Mouse (Mus musculus) left cerebral cortex, adult 9 months (tissue): ENCODE measurements at regions not wholly inside any gene's neighbourhood (a gene's known extent, or its start where the extent isn't known, plus 50 kb on each side); places are given as distances from the start of the nearest gene placed in this dataset.

Experiments used
- DNase-seq, 2 experiments: peaks; one replicate each; pipeline ENCODE4 v3.0.0; 2022; ENCODE audit warnings: low spot score in 2 of 2

DNA sequence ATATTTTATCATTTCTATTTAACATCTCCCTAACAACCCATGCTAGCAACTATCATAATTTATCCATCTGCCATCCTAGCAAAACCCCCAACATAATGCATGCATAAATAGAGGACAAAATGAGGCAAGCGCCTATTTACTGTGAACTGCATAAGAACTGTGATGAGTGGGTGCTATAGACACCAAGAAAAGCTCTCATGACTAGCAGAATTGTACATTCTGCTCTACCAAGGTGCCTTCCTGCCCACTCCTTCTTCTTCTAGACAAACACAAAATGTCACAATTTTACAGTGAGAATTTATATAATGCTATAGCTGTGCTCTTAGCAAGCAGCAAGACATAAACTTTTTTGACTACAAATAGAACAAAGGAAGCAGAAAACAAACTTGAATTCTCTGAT lies 305.9 kb downstream of the Brinp1 start:
- peak; percentile 32 to 51 for DNase-seq

DNA sequence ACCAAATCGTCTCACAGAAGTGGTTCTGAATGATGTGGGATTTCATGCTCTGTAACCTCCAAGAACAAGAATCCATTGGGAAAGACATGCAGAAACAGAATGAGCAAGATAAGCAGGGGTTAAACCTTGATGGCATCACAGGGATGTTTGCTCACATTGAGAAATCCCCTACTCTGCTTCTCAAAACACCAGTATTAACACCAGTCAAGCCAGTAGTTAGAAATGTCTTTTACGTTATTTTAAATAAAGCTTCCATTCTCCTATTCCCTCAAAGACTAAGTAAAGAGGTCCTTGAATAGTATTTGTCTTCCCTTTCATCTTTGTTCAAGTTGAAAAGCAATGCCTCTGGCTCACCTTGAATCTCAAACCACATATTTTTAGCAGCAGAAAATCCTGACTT lies 320.9 kb downstream of the Brinp1 start:
- DNase-seq: no peak

- DNase-seq: no peak
Observed at GRCm38 (mm10) chr4:68624025-68624342, 330.2 kb downstream of the Brinp1 start.

GRCm38 (mm10) chr4:68623125-68624024 lies 330.8 kb downstream of the Brinp1 start:
- DNase-seq: no peak

DNA sequence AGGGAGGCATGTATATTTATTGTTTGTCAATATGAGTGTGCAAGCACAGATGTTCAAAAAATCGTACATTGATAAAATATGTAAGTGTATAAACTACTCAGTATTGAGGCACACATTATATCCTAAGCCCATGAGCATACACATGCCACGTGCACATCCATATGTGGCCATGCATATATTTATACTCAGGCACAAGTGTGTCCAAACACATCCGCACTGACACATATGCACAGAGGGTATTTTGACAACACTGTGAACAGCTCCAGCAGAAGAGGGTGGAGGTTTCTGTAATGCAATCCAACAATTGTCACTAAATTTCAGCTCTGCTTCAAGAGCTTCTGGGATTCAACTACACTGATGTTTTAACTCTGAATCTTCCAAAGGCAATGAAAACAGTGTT lies 333.6 kb downstream of the Brinp1 start:
- peak in 1 of 2 experiments; percentile 11 for DNase-seq

DNA sequence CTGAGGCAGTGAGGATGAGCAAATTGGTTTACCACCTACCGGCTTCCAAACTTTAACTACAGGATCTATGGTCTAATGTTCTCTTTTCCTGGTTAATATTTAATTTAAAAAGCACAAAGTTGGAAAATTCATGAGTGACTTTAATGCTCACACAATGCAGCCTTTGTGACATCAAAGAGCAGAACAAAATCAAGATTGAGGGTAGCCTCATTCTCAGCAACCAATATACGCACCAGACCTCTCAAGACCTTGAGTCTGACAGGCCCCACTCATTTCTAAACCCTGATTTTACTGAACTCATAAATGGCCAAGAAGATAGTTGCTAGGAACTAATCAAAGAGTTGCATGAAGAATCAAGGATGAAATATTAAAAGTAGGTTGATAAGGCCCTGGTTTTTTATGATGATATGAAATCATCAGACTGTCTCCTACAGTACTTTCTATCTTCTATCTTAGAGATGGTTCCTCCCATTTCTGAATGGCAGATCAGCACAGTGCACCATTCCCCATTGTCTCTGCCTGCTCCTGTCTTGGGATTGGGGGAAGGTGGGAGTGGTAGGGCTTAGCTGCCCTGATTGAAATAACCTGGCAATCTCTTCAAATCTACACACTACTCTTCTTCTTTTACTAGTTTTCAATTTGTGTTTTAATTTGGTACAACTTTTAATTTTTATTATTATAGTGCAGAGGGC lies 338.3 kb downstream of the Brinp1 start:
- DNase-seq: no peak

- no peak for DNase-seq
Observed at GRCm38 (mm10) chr4:68612263-68613012, 341.8 kb downstream of the Brinp1 start.

DNA sequence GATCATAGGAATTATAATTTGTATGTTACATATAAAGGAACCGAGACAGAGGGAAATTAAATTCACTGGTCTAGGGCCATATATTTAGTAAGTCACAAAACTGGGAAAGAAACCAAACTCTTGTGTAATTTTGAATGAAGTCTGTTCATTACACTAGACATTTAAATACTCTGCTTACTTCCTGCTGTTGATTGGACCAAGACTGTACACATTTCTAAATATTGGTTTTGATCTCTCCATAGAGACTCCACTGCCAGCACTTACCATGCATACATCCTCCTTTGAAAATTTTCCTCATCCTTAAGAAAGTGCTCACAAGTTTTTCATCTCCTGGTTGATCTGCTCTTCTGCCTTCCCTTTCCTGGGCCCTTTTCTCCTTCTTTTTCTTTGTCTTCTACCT lies 358.9 kb downstream of the Brinp1 start:
- no peak for DNase-seq

- DNase-seq: no peak
Observed at GRCm38 (mm10) chr4:68575375-68575774, 378.8 kb downstream of the Brinp1 start.

DNA sequence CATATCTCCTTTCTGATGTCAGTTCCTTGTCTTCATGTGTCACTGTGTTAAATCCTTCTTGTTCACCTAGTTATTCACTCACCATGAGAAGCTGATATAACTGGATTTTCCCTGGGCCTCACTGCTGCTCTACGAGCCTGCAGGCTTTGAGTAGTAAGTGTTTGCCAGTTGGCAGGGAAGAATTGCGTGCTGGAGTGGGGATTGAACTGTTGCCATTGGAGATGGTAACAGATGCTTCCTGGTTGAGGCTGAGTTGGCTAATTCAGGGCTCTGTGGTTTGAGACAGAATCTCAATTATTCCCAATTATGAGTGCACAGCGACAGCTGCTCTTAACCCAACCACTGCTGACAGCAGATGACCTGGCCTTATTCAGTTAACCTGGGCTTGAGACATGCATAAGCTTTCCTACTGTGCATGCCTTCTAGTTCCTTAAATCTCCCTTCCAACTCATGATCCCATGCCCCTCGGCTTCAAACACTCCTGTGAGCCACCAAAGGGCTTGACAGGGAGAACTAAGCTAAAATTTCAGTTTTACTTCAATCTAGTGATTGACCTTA lies 379.5 kb downstream of the Brinp1 start:
- DNase-seq: peak in 1 of 2 experiments; percentile 27

DNA sequence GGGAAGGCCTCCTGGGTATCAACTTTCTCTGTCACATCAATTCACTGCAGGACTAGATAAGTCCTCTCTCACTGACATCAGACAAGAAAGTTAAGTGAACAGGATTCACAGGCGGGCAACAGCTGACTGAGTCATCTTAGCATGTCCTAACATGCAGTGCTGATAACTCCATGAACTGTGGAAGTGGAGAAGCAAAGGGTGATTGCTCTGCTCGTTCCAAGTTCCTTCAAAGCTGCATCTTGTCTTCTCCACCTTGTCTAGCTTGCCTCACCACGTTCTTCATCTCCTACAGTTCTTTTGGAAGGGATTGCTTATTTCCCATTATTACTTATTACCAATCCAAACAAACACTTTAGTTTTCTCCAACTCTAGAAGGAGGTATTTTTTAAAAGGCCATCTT lies 380.9 kb downstream of the Brinp1 start:
- DNase-seq: no peak

DNA sequence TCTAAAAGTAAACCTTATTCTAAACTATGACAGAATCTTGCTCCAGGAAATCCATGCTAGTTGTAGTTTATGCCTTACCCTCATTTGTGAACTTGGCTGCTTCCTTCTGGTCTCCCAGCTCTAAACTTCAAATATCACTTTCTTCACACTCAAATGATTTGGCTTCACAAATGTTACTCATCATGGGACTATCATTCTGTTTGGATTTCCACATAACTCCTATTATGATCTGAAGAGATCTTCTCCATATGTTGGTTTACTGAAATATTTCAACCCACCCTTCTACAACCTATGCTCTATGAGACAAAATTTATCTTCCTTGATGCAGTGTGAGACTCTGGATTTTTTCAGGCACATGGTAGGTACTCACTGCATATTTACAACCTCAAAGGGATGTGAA lies 381.7 kb downstream of the Brinp1 start:
- no peak for DNase-seq

DNA sequence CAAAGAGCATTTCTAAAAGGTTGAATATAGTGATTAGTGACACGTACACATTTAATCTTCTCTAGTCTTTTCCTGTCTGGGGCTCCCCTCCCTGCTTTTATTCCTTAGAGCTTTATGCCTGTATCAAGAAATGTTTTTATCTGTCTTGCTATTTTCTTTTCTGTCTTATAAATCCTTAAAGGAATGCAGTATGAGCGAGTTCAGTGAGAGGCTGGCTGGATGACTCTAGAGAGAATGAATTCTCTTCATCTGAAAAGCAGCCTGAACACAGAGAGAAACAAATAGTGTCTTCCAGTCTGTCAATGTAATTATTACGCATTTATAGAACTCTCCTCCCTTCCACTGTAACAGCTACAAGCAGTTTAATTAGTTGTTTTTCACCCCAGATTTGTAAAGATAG lies 417.9 kb downstream of the Brinp1 start:
- DNase-seq: no peak

DNA sequence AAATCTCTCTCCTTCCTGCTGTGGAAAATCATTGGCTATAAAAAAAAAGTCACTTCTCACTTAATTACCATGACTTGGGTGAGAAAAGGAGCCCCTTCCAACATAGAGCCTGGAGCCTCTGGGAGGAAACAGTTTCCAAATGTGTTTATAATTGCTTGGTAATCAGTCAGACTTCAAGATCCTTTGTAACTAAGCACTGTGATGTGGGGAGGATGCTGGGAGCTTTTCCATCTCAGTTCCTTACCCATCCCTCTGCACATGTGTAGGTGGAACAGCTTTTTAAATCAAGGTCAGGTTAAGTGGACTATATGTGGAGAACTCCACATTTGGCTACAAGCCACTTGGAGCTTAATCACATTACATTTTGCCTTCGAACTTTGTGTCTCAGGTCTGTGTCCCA lies 418.4 kb downstream of the Brinp1 start:
- no peak for DNase-seq

DNA sequence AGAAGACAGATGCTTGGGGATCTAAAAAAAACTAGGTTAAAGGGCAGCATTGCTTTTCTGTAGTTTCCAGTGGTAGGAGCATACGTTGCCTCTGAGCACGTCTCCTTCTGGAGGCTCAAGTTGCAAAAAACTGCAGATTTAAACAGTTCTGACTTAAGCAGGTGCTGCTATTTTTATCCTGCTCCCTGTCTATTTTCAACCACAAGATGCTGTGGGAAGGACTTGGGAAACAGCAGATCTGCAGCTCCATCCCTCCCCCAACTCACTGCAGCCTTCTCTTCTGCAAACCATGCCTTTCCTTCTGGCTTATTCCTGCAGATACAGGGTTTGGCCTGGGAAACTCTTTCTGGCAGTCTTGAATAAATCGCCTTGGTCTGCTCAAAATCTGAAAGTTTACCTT lies 422.1 kb downstream of the Brinp1 start:
- DNase-seq: peak; percentile 39 to 40

DNA sequence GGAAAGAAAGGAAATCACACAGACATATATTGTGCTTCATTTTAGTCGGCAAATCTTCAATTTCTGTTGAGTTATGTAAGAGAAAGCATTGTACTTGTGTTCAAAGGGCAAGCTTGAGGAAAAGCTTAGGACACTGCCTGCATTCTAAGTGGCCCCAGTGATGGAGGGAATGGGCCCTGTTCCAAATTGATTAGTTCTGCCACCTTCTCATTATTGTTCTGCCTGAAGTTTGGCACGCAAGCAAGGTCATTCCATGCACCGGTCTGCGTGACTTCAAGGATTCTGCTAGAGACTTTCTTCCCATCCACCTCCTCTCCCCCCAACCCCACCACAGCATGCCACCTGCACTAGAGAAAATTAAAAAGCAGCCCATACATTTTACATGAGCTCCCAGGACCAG lies 466.2 kb downstream of the Brinp1 start:
- no peak for DNase-seq

DNA sequence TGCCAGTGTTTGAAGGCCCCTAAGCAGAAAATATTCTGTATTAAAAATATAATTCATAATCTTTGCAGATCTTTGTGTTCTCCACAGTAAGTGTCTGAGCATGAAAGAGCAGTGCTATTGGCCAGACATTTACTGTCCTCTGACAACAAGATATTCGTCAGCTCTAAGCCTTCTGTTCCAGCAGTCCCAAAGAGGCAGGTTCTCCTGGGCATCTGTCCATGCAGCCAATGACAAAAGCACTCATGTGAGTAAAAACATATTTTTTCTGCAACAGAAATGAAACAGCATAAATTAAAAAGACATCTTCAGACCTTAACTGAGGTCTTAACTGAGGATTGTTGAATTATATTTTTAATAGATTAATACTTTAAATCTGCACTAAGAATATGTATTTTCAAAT lies 467.3 kb downstream of the Brinp1 start:
- DNase-seq: no peak

GRCm38 (mm10) chr4:68461783-68462182 lies 492.4 kb downstream of the Brinp1 start:
- DNase-seq: no peak

DNA sequence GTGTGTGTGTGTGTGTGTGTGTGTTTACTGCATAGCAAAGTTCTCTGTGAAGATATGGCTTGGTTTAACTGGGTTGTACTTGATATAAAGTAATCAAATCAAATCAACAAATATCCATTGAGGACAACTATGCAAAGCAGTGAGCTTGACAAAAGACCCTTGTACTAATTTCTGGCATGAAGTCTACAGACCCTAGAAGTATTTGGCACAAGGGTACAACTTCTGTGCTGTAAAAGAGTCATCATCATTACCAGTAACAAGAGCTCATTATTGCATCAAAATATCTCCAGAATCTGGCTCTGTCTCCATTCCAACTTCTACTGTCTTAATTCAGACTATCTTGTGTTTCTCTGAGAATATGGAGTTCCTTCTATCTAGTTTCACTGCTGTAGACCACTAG lies 538.2 kb downstream of the Brinp1 start:
- no peak for DNase-seq

DNA sequence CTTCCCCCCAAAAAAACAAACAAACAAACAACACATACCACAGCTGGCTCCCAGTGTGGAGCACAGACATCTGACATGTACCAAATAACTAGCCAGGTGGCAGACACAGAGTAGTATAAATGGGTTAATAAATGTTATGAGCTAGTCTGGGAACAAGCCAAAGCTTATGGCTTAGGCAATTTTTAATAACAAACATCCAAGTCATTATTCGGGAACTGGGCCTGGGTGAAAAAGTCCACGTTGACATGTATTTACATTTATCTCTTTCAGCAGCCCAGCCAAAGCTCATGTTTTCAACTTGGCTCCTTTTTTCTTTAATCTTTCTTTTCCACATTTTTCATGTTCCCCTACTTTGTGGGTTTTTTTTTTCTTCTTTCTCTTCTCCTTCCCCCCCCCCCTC lies 543.4 kb downstream of the Brinp1 start:
- no peak for DNase-seq

DNA sequence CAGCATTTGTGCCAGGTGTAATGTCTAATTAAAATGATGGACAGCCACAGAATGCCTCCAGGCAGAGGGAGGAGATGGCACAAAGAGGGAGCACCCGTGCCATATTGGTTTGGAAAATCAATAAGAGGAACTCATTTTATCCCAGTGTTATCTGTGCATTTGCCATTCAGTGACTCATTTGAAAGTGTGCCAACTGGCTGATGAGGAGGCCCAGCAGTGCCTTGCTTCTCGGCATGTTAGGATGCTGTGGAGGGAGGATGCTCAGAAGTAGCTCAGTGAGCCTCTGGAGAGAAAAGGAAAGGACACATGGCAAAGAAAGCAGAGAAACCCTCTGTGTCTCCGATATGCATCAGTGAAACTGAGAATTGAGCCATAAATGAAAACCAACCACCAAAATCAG lies 549.8 kb downstream of the Brinp1 start:
- peak in 1 of 2 experiments; percentile 19 for DNase-seq

DNA sequence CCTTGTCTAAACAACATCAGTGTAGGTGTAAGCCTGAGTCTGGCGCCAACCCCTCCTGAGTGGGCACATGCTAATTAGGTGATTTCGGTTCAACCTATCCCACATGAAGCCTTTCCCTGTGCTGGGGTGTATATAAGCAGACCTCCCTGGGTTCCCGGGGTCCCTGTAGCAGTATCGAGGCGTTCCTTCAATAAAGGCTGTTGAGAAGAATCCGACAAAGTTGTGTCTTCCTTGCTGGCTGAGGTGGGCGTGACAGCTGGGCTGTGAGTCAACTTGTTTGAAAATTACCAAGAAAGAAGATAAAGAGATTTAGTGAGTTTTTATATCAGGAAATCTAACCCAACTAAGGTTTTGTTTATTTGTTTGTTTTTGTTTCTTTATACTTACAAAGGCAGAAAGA lies 567.1 kb downstream of the Brinp1 start:
- DNase-seq: peak; percentile 5 to 43
